26 mouse cellular contexts compared by ENCODE assay signal in genomic region chr3:146611261-146611660, GRCm38 (mm10). TPM values are rescaled to one million over a fixed set of nuclear protein-coding genes. Genes with fewer than 3 reads are reported as not detected.
"Had no signal": no experiment of that assay in that cellular context is flagged by ENCODE, and none has a peak within 500 bp of the region (broad histone marks: within the 10 kb centered on the region; RNA-seq: fewer than 3 reads in every experiment).

No protein-coding gene starts in this region.

- H3K4me1 ChIP-seq: lung, embryonic 15.5 days; stomach, embryonic 15.5 days had no signal

- H3K27me3 ChIP-seq: liver, embryonic 15.5 days; lung, embryonic 15.5 days; midbrain, embryonic 15.5 days; neural tube, embryonic 12.5 days; neural tube, embryonic 15.5 days; stomach, embryonic 15.5 days had no signal

- H3K4me3 ChIP-seq: liver, embryonic 15.5 days; lung, embryonic 15.5 days; midbrain, embryonic 15.5 days; neural tube, embryonic 12.5 days; neural tube, embryonic 15.5 days; stomach, embryonic 15.5 days had no signal

- H3K9me3 ChIP-seq: liver, embryonic 15.5 days; lung, embryonic 15.5 days; midbrain, embryonic 15.5 days; neural tube, embryonic 12.5 days; neural tube, embryonic 15.5 days; stomach, embryonic 15.5 days had no signal

- DNase-seq: kidney, adult 11 months; kidney, adult 8-10 months; kidney, postnatal 14 days; lung, adult 18-20 months; lung, postnatal 14 days; lung, postnatal 4 days; retina, postnatal 1 day; right cerebral cortex, postnatal 25 days; spleen, adult 18-20 months; thymus, postnatal 25 days had no signal

- H3K36me3 ChIP-seq: liver, embryonic 15.5 days; lung, embryonic 15.5 days; midbrain, embryonic 15.5 days; neural tube, embryonic 12.5 days; neural tube, embryonic 15.5 days; stomach, embryonic 15.5 days had no signal

- H3K27ac ChIP-seq: liver, embryonic 15.5 days; lung, embryonic 15.5 days; midbrain, embryonic 15.5 days; neural tube, embryonic 12.5 days; neural tube, embryonic 15.5 days; stomach, embryonic 15.5 days had no signal

- H3K9ac ChIP-seq: liver, embryonic 15.5 days; lung, embryonic 15.5 days; midbrain, embryonic 15.5 days; neural tube, embryonic 12.5 days; neural tube, embryonic 15.5 days; stomach, embryonic 15.5 days had no signal

- ATAC-seq: midbrain, embryonic 15.5 days had no signal

- H3K4me2 ChIP-seq: liver, embryonic 11.5 days; liver, embryonic 15.5 days; lung, embryonic 15.5 days; midbrain, embryonic 11.5 days; midbrain, embryonic 15.5 days; neural tube, embryonic 12.5 days; neural tube, embryonic 15.5 days; stomach, embryonic 15.5 days had no signal

RNA-seq across cellular contexts. Expression of gene Dnase2b, which starts 4.1 kb away (rescaled TPM):
- total RNA-seq: layer of hippocampus, adult 18-20 months; layer of hippocampus, postnatal 14 days; left cerebral cortex, postnatal 36 days; megakaryocyte progenitor cell, adult 5-6 weeks; megakaryocyte-erythroid progenitor cell, adult 5-6 weeks had no signal
- polyA plus RNA-seq: kidney, embryonic 16.5 days; limb, embryonic 11.5 days; lung, embryonic 15.5 days; midbrain, embryonic 11.5 days; midbrain, embryonic 15.5 days; neural tube, embryonic 12.5 days; neural tube, embryonic 15.5 days had no signal

RNA-seq across cellular contexts. Expression of gene 4930503B20Rik, which starts 39.9 kb away (rescaled TPM):
- total RNA-seq: layer of hippocampus, adult 18-20 months; layer of hippocampus, postnatal 14 days; left cerebral cortex, postnatal 36 days; megakaryocyte progenitor cell, adult 5-6 weeks; megakaryocyte-erythroid progenitor cell, adult 5-6 weeks had no signal
- polyA plus RNA-seq: limb, embryonic 11.5 days; liver, embryonic 11.5 days; liver, embryonic 15.5 days; midbrain, embryonic 11.5 days; midbrain, embryonic 15.5 days; neural tube, embryonic 12.5 days; neural tube, embryonic 15.5 days; stomach, embryonic 15.5 days; thymus, postnatal 0 days had no signal

RNA-seq across cellular contexts. Expression of gene Uox, which starts 41.0 kb away (rescaled TPM):
- total RNA-seq: layer of hippocampus, postnatal 14 days; megakaryocyte progenitor cell, adult 5-6 weeks; megakaryocyte-erythroid progenitor cell, adult 5-6 weeks had no signal
- polyA plus RNA-seq: limb, embryonic 11.5 days; midbrain, embryonic 15.5 days; neural tube, embryonic 12.5 days; neural tube, embryonic 15.5 days had no signal
